Mouse (Mus musculus) skeletal muscle tissue, adult 2 months (tissue): ENCODE measurements around the gene Abhd10.

Experiments used
- DNase-seq: peaks from one replicate; pipeline ENCODE4 v3.0.0-alpha.2; 2012; ENCODE audit warnings: low read depth, low spot score

The Abhd10 gene

GRCm38 (mm10) chr16:45724742-45725102 lies 18.0 kb downstream of the Abhd10 start:
- DNase-seq, result no peak

DNA sequence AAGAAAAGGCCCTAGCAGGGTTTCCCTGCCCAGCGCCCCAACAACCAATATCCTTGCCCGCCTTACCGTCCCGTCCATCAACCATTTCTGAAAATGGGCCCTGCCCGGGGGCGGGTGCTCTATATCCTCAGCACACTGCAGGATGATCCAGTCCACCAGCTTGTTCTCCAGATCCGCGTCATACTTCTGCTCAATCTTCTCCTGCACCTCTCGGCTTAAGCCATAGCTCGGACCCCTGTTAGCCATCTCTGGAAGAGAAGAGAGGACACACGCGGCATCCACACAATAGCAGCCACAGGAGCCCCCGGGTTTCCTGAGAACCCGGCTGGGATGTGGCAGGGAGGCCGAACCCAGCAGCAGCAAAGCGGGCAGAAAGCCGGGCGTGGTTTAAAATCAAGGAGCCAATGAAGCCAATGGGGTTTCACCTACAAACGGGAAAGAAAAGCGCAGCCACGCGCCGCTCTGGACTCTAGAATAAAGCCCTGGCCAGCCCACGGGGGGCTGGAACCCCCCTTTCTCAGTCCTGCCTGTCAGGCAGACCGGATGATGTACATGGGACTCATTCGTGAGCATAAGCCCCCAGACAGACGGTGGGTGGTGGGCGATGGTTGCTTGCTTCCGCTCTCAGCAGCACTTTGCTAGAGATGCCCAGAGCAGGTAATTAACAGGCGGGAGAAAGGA lies 18.6 kb downstream of the Abhd10 start, which contains the start of gene Tagln3:
Gene Tagln3 (minus strand): TSS at position 548 of the 681 bp plus-strand sequence.
- no peak for DNase-seq

GRCm38 (mm10) chr16:45723172-45723901 lies 19.4 kb downstream of the Abhd10 start:
- no peak for DNase-seq

DNA sequence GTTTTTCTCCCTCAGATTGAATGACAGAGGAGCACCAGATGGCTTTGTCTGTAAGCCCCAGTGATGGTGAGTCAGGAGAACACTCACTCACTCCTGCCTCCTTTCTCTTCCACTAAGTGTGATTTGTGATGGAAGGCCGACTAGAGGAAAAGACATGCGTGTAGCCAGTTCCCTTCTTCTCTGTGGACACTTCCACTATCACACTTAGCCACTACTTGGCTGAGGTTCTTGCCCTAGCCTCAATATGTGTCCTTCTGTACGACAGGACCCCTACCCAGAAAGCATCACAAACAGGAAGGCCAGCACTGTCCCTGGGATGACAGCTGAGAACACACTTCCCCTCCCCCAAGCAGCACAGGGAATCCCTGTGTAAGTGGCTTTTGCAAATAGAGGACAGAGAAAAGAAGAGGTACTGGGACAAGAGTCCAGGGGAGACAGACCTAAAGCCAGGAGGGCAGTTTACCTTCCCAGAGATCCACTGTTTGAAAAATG lies 20.2 kb downstream of the Abhd10 start:
- DNase-seq, result no peak

DNA sequence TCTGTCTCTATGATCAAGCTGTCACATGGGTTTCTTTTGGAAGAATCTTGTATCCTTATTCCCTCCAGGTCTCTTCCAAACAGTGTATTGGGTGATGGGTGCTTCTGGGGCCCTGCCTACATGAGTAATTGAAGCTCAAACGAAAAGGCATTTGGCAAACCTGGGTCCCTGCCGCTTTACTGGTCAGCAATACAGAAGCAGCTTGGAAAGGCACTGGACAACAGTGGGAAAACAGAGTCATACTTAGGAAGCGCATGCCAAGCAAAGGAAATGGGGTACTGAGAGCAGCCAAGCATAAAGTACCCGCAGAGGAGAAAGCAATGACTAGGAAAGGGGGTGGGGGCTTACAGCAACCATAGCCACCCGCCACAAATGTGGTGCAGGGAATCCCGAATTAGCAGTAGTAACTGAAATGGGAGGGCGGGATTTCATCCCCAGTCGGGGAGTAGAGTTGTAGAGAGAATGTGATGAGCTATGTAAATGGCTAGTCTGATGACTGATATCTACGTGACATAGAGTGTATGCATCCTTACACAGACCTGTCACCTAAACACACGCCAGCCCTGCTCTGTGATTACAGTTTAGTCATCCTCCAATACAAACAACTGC lies 22.6 kb downstream of the Abhd10 start:
- DNase-seq, result no peak

- DNase-seq, result no peak
Observed at GRCm38 (mm10) chr16:45718296-45718695, 24.5 kb downstream of the Abhd10 start.

GRCm38 (mm10) chr16:45714489-45715150 lies 28.1 kb downstream of the Abhd10 start:
- no peak for DNase-seq

- no peak for DNase-seq
Observed at GRCm38 (mm10) chr16:45713878-45714277, 28.9 kb downstream of the Abhd10 start.

DNA sequence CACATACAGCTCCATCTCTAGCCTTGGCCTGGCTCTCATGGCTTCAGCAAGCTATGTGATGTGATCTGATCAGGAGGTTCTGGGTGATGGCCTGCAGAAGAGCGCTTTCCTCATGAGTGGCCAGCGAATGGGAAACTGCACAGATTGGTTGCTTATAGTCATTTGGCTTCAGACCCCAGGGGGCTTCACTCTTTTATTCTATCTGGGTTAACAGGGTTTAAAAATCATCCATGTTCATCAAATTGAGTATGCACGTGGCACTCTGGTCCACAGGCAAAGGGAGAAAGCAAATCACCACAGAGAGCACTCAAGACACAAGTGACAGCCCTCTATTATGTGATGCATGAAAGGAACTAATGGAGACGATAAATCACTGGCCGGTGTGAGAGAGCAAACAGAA lies 29.5 kb downstream of the Abhd10 start:
- DNase-seq, result no peak

- DNase-seq, result no peak
Observed at GRCm38 (mm10) chr16:45711263-45711662, 31.5 kb downstream of the Abhd10 start.

DNA sequence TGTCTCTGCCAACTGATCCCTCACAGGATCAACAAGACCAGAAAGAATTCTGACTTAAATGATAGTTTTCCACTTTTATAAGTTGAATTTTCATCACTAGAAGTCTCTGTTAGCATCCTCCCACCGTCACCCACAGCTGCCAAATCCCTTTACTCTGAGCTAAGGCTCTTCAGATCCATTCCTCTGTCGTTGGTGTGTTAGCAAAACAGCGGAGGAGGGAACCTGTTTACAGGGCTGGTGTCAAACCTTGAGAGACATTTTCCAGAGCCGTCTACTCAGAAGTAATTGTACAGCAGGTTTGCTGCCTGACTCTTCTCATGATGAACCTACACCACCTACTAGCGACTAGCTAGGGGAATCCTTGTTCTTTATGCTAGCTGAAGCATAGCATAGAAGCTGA lies 43.5 kb downstream of the Abhd10 start:
- no peak for DNase-seq

GRCm38 (mm10) chr16:45697996-45698395 lies 44.8 kb downstream of the Abhd10 start:
- no peak for DNase-seq

- DNase-seq, result no peak
Observed at GRCm38 (mm10) chr16:45695445-45696160, 47.2 kb downstream of the Abhd10 start.

GRCm38 (mm10) chr16:45693558-45693957 lies 49.2 kb downstream of the Abhd10 start, which contains the start of gene Tmprss7:
Gene Tmprss7 (minus strand): TSS chr16:45693658.
- DNase-seq, result no peak

DNA sequence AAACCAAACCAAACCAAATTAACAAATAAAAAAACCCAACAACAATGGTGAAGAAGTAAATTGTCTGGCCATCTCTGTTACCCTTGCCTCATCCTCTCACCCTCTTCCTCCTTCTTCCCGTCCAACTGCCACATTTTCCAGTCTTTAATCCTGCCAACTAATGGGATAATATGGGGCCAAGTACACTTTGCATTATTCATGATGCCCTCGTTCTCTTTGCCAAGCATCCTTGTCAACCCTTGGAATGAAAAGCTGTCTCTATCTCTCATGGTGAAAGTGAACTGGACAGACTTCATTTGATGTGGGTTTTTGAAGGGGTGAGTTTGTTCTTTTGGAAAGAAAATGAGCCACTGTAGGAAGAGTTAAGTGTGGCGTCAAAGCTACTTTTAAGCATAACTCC lies 49.9 kb downstream of the Abhd10 start:
- DNase-seq, result no peak

- no peak for DNase-seq
Observed at GRCm38 (mm10) chr16:45690178-45690577, 52.6 kb downstream of the Abhd10 start.

DNA sequence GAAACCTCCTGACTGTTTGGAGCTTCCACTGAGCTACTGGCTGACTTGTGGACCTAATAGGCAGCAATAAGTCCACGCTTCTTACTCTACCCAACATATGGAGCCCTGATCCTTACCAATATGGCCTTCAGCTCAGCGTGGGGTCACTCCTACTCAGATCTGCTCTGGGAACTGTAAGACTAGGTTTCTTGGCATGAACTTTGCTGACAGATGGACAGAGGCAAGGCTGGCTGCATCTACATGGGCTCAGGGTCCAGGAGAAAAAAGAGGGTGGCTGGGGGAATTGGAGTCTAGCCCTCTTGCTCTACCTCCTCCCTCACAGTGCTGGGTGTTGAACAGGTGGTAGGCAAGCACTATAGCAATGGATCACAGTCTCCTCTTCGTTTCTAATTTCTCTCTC lies 55.9 kb downstream of the Abhd10 start:
- no peak for DNase-seq

GRCm38 (mm10) chr16:45685295-45685694 lies 57.5 kb downstream of the Abhd10 start:
- no peak for DNase-seq

- no peak for DNase-seq
Observed at GRCm38 (mm10) chr16:45684815-45685214, 57.9 kb downstream of the Abhd10 start.
